Mouse (Mus musculus) cerebral cortex, adult 2 months (tissue): Measurements from ENCODE around the gene Dclre1b.

Experiments used
- WGBS: fragments of 180-500 bp; shearing (Covaris S2); methylation state at CpG from one replicate; pipeline ENCODE4 v1.1.7; 2018; 5-methylcytosine and 5-hydroxymethylcytosine counted together

Gene Dclre1b

DNA sequence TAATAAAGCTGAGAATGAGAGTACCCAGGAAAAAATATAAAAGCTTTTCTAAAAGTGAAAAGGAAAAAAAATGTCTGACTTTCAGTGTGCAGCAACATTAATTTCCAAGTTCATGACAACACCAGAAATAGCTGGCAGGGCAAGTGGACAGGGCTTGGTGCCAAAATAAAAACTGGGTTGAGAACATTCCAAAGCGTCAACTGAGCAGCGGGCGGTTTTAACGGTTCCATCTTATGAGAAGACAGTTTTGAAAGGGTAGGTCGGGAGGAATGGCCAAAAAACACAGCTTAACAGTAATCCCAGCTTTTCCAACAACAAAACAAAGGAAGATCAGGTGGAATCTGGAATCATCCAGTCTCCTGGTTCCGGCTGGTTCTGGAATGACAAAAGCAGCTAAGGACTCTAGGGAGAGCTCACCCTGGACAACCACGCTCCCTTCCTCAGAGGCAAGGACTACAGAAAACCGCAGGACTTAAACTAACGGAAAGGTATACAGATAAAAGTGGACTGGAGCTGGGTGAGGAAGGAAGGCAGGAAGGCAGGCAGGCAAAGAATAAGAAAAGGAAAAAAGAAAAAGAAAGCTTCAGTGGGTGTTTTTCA, 37.6 kb downstream of the Dclre1b start:
- 40% methylated on average over 9 of the region's 9 CpGs for WGBS

DNA sequence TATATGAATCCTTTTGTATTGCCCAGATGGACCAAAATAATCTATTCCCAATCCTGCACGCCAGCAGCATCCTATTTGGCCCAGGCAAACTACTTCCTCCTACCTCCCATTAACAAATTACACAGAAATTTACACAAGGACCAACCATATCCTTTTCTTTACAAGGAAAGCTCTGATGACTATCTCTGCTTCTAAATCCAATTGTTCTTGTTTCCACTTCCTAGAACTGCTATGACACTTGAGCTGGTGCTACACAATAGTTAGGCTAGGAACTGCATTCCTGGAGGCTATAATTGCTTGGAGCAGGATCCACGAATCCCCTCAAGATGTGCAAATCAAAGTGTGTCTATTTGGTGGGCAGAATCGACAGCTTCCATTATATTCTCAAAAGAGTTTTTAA, 42.5 kb downstream of the Dclre1b start:
- 65% methylated on average over 3 of the region's 3 CpGs for WGBS

DNA sequence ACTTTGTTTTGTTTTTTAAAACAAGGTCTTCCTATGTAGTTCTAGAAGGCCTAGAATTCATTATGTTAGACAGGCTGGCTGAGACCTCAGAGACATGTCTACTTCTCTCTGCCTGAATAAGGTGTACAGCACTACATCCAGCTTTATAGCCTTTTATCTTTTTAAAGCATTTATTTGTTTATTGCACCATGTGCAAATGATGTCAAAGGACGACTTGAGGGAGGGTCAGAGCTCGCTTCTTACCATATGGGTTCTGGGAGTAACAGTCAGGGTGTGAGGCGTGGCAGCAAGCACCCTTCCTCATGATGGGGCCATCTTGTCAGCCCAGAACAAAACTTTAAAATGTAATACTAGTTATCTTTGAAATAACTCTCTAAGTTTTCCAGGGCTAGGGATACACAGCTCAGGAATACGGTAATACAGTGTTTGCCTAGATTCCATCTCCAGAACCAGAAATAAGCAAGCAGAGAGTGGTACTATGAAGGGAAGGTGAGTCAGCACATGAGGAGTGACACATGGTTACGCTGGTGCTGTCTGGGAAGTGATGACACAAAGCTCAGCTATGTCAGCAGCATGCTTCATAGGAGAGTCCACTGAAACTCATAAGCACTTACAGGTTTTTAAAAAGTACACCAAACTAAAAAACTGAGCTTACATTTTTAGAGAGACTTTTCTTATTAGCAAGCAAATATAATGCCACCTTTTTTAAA, 49.8 kb downstream of the Dclre1b start:
- 81% methylated on average over 5 of the region's 5 CpGs for WGBS

DNA sequence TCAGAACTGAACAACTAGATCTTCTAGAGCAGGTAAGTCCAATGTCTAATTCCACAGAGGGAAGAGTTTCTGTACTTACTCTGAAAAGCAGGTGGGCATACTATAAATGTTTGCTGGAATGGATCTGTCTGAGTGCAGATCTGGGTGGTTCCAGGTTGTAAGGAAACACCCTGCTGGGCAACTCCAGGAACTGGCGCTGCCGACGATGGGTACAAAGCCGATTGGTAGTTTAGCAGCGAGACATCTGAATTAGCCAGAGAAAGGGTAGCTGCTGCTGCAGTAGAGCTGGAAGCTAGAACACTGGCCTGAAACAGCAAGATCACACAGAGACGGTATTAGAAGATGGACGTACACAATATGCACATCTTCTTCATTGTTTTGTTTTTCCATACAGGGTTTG, 50.8 kb downstream of the Dclre1b start:
- WGBS = 83% methylated on average over 7 of the region's 7 CpGs

DNA sequence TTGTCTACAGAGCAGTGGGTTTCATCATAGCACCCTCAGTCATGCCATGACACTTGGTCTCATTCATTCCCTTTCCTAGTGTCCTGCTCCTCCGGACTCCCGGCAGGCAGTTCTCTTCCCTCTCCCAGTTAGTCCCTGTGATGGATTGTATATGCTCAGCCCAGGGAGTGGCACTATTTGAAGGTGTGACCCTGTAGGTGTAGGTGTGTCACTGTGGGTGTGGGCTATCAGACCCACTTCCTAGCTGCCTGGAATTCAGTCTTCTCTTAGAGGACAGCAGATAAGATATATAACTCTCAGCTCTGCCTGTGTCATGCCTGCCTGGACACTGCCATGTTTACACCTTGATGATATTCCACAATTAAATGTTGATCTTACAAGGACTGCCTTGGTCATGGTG, 52.3 kb downstream of the Dclre1b start:
- WGBS = 87% methylated on average over 2 of the region's 2 CpGs

DNA sequence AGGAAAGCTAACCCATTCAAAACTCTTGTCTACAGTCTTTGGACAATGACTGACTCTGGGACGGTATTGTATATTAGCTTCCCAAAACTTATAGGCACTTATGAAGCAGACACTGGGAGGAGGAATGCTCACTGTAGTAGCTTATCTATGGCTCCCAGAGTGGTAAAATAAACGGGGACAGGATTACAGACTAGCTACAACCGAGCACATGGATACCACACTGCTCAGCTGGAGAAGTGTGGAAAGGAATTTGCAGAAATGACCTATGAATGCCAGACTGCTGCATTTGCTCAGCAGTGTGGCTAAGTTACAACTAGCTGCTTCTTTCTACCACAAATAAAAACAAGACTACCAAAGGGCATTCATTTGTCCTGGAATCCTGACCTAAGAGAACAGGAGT, 53.9 kb downstream of the Dclre1b start:
- WGBS = 80% methylated on average over 3 of the region's 3 CpGs

DNA sequence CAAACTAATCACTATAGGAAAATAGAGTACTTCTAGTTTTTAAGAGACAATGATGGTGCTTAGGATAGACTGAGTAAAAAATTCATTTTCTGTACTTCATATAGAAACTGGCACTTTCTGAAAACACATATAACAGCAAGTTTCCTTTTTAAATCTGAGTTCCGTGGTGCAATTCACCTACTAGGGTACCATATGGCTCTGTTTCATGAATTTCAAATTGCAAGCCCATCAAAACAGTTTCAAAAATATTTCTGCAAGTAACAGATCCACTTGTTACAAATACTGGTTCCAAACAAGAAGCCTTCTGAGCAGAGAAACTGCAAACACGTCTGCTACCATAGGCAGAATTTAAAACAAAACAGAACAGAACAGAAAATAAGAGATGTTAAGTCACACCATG, 57.7 kb downstream of the Dclre1b start:
- 48% methylated on average over 2 of the region's 2 CpGs for WGBS
